Mouse (Mus musculus) right cerebral cortex, postnatal 36 days (tissue): ENCODE results near the gene Bckdhb.

Source experiments
- DNase-seq, 2 experiments: peaks; one replicate each; pipeline ENCODE4 v3.0.0; 2022; ENCODE audit warnings: low spot score in 2 of 2, mixed read lengths in 1 of 2

Bckdhb gene

GRCm38 (mm10) chr9:84107045-84107813, 182.3 kb downstream of the Bckdhb start:
- DNase-seq = no peak

GRCm38 (mm10) chr9:84108534-84108933, 183.6 kb downstream of the Bckdhb start:
- no peak for DNase-seq

- no peak for DNase-seq
Measured at GRCm38 (mm10) chr9:84109777-84110478, 185.0 kb downstream of the Bckdhb start.

GRCm38 (mm10) chr9:84110616-84111015, 185.7 kb downstream of the Bckdhb start:
- no peak for DNase-seq

GRCm38 (mm10) chr9:84112319-84112718, 187.4 kb downstream of the Bckdhb start:
- no peak for DNase-seq

- DNase-seq = no peak
Measured at GRCm38 (mm10) chr9:84112842-84113568, 188.1 kb downstream of the Bckdhb start.

GRCm38 (mm10) chr9:84114254-84114653, 189.3 kb downstream of the Bckdhb start:
- DNase-seq = no peak

GRCm38 (mm10) chr9:84117337-84117736, 192.4 kb downstream of the Bckdhb start:
- DNase-seq = no peak

- DNase-seq = no peak
Measured at GRCm38 (mm10) chr9:84124996-84125395, 200.1 kb downstream of the Bckdhb start.

GRCm38 (mm10) chr9:84130338-84130737, 205.4 kb downstream of the Bckdhb start:
- no peak for DNase-seq

- DNase-seq = no peak
Measured at GRCm38 (mm10) chr9:84135062-84135461, 210.1 kb downstream of the Bckdhb start.

GRCm38 (mm10) chr9:84137192-84137591, 212.2 kb downstream of the Bckdhb start:
- DNase-seq = no peak

- no peak for DNase-seq
Measured at GRCm38 (mm10) chr9:84148124-84148523, 223.2 kb downstream of the Bckdhb start.
